Mouse (Mus musculus): ENCODE data around the gene Isy1. TPM values are rescaled to one million over a fixed set of nuclear protein-coding genes. Genes with fewer than 3 reads are reported as not detected.

The Isy1 gene
- polyA plus RNA-seq, 1 experiment from 2014 or later = 44.0 TPM

- peaks cover 9% of the 10 kb centered on the region; the same call in 1 of the 2 replicates for H3K36me3 ChIP-seq
- DNase-seq (ENCODE audit: low spot score) = no peak
- WGBS = 86% methylated on average over 10 of the region's 10 CpGs
- H3K4me1 ChIP-seq = peaks cover 39% of the 10 kb centered on the region
- no peaks in the 10 kb centered on the region for H3K9me3 ChIP-seq
- H3K27me3 ChIP-seq (ENCODE audit: insufficient read depth, poor library complexity, severe bottlenecking) = no peaks in the 10 kb centered on the region
- no peak overlapping the region for H3K4me3 ChIP-seq
- no peak overlapping the region for H3K27ac ChIP-seq
Observed at GRCm38 (mm10) chr6:87793821-87794510, 44.6 kb downstream of the Isy1 start.

GRCm38 (mm10) chr6:87791826-87792225 is 46.8 kb downstream of the Isy1 start:
- Histone ChIP-seq H3K27ac (no peak overlapping the region), H3K27me3 (ENCODE audit: insufficient read depth, poor library complexity, severe bottlenecking) (no peaks in the 10 kb centered on the region), H3K4me1 (peaks cover 34% of the 10 kb centered on the region), H3K4me3 (no peak overlapping the region), H3K36me3 (peaks cover 9% of the 10 kb centered on the region; the same call in 1 of the 2 replicates), H3K9me3 (no peaks in the 10 kb centered on the region)
- 91% methylated on average over 5 of the region's 5 CpGs for WGBS
- DNase-seq (ENCODE audit: low spot score) = no peak

DNA sequence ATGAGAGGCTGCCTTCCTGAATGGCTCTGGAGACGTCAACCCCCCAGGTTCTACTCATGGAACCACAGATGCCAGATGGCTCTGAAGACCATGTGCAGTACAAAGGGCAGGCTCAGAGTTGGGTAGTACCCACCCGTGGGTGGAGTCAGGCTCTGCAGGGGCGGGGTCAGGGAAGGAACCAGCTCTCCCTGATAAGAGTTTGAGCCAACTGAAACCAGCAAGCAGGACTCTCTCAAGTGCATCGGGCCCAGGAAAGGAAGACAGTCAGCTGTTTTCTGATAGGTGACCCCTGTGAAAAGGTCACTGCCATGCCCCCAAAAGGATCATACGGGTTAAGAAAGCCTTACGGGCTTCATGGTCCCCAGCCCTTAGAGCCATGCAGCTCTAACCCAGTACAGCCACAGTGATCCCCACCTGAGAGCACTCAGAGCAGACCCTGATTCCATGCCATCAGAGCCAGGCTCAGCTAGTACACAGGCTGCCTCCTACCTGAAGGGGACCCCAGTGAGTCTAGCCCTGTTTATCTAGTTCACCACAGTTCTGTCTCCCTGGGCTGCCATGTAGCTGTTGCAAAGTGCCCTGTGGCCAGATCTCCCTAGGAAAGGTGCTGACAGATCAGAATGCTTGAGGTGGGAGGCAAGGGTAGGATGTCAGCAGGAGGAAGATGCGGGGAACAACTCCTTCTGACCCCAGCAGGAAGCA is 47.7 kb downstream of the Isy1 start:
- DNase-seq (ENCODE audit: low spot score) = peak; percentile 91
- Histone ChIP-seq H3K36me3 (peaks cover 9% of the 10 kb centered on the region; the same call in 1 of the 2 replicates), H3K4me3 (no peak overlapping the region), H3K27me3 (ENCODE audit: insufficient read depth, poor library complexity, severe bottlenecking) (no peaks in the 10 kb centered on the region), H3K4me1 (peaks cover 34% of the 10 kb centered on the region), H3K9me3 (no peaks in the 10 kb centered on the region), H3K27ac (peak overlapping the region; percentile 33; the same call in 1 of the 2 replicates)
- 47% methylated on average over 7 of the region's 7 CpGs for whole genome bisulfite sequencing

DNA sequence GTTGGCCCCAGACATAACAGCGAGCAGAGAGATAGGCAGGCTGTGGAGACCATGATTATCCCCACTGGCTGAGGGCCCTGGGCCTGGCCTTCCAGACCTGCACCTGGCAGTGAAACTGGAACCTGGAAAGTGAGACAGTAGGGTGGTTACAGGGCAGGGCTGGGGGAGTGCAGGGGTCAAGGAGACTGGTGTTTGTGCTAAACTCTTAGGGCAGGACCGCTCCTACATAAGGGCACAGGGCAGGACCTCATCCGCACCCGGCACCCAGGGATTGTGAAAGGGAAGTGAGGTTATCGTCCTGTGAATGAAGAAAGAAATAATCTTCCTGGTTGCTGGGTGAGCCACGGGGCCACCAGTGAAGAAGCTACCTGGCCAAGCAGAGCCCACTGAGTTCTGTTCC is 48.8 kb downstream of the Isy1 start:
- no peaks in the 10 kb centered on the region for H3K9me3 ChIP-seq
- peak; percentile 70 for DNase-seq (ENCODE audit: low spot score)
- H3K27ac ChIP-seq = peak overlapping the region; percentile 49; the same call in 1 of the 2 replicates
- H3K4me3 ChIP-seq = no peak overlapping the region
- WGBS = 87% methylated on average over 6 of the region's 6 CpGs
- H3K36me3 ChIP-seq = peaks cover 9% of the 10 kb centered on the region; the same call in 1 of the 2 replicates
- peaks cover 33% of the 10 kb centered on the region for H3K4me1 ChIP-seq
- H3K27me3 ChIP-seq (ENCODE audit: insufficient read depth, poor library complexity, severe bottlenecking) = no peaks in the 10 kb centered on the region

DNA sequence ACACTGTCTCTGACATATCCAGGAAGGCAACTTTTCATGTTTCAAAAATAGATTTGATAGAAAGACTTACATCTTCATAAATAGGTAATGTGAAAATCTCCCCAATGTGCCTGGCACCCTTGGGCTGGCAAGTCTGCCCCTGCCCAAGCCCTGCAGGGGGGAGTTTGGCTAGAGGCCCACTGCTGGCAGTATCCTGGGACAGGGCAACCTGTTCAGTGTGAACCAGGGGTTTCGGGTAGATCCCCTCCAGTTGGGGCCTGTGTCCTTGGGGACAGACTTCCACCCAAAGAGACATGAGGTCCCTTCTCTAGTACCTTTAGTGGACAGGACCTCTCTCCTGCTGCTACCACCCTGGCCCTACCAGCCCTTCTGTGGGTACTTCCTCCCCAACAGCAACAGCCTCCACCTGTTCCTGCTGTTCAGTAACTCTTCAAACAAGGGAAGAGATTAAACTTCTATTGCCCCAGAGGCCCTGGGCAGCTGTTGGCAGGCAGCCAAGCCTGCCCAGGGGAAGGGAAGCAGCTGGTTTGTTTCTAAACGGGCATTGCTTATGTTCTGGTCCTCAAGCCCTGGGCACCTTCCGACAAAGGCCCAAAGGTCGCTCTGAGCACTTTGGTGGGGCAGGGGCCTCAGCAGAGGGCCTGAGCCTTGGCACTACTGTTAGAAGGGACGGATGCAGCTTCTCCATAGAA is 49.6 kb downstream of the Isy1 start:
- H3K27me3 ChIP-seq (ENCODE audit: insufficient read depth, poor library complexity, severe bottlenecking) = no peaks in the 10 kb centered on the region
- H3K4me3 ChIP-seq = no peak overlapping the region
- peaks cover 26% of the 10 kb centered on the region for H3K4me1 ChIP-seq
- DNase-seq (ENCODE audit: low spot score) = peak; percentile 72
- WGBS = 63% methylated on average over 5 of the region's 5 CpGs
- H3K36me3 ChIP-seq = peaks cover 9% of the 10 kb centered on the region; the same call in 1 of the 2 replicates
- H3K27ac ChIP-seq = no peak overlapping the region; the same call in 1 of the 2 replicates
- no peaks in the 10 kb centered on the region for H3K9me3 ChIP-seq

DNA sequence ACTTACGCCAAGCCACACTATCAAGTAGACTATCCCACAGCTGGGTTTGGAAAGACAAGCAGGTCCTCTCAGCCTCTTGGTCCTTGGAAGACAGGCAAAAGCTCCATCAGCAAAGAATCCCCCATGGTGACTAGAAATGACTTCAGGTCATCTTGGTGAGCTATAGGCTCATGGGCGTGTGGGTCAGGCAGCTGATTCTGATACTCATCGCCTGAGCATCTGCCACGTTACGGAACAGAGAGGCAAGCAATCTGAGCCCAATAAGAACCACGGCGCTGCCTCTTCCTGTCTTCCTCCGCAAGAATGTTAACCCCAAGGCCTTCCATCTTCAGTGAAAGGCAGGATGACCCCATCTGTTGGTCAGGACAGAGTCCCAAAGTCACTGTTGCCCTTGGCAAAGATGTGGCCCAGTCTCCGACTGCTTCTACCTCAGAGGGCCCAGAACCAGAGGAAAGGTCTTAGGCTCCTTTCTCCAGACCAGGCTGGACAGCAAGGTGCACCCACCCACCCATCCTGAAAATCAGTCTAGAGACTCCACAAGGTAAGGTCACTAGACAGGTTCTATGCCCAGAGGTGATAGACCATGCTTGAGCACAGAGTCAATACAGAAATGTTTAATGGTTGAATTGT is 50.2 kb downstream of the Isy1 start:
- Histone ChIP-seq H3K27ac (no peak overlapping the region), H3K4me3 (no peak overlapping the region), H3K4me1 (peaks cover 25% of the 10 kb centered on the region), H3K9me3 (no peaks in the 10 kb centered on the region), H3K27me3 (ENCODE audit: insufficient read depth, poor library complexity, severe bottlenecking) (no peaks in the 10 kb centered on the region), H3K36me3 (peaks cover 9% of the 10 kb centered on the region; the same call in 1 of the 2 replicates)
- DNase-seq (ENCODE audit: low spot score) = peak; percentile 58
- 89% methylated on average over 9 of the region's 9 CpGs for WGBS

DNA sequence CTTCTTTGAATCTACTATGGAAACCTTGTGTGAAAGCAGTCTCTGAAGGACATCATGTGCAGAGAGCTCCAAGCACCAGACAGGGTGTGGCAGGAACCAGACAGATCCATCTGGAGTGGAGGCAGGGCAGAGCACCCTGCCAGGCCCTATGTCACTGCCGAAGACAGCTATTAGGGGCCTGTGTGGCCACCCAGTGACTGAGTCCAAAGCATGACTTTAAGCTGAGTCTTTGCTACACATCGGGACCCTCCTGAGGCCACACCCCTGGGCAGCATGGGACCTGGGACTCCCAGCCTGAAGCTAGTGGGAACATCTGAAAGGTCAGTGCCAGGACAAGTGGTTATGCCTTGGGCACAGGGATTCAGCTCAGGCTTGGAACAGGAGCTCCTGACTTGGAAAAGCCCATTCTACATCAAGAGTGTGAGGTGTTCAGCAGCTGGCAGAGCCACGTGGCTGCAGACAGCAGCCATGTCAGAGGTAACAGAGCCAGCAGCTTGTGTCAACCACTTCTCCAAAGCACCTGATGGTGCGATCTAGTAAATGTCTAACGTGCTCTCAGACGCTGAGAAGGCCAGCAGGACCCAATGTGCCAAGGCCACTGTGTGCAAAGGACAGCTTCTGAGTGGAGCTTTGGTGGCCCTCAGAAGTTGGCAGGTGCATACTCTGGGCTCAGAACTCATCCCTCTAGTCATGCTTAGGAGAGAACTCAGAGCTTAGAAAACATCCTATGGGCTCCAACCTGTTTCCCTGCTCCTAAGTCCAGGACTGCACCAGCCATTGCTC is 51.3 kb downstream of the Isy1 start:
- Histone ChIP-seq H3K36me3 (peaks cover 5% of the 10 kb centered on the region; the same call in 1 of the 2 replicates), H3K4me1 (peaks cover 25% of the 10 kb centered on the region), H3K9me3 (no peaks in the 10 kb centered on the region), H3K4me3 (no peak overlapping the region), H3K27ac (no peak overlapping the region), H3K27me3 (ENCODE audit: insufficient read depth, poor library complexity, severe bottlenecking) (no peaks in the 10 kb centered on the region)
- WGBS = 73% methylated on average over 6 of the region's 6 CpGs
- DNase-seq (ENCODE audit: low spot score) = peak; percentile 73

DNA sequence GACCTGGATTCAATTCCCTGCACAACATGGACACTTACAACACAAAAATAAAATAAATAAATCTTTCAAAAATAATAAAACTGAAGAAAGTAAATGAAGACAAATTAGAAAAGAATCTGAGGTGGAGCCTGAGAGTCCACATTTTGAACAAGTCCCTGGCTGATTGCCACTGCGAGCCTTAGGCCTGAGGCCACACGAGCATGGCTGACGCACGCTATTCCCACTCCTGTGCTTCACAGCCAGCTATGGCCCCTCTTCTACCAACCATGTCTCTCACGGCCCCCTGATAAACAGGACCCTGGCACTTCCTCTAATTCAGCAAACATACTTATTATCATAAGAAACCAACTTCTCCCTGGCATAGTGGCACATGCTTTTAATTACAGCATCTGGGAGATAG is 52.0 kb downstream of the Isy1 start:
- DNase-seq (ENCODE audit: low spot score) = peak; percentile 70
- WGBS = 84% methylated on average over 5 of the region's 5 CpGs

DNA sequence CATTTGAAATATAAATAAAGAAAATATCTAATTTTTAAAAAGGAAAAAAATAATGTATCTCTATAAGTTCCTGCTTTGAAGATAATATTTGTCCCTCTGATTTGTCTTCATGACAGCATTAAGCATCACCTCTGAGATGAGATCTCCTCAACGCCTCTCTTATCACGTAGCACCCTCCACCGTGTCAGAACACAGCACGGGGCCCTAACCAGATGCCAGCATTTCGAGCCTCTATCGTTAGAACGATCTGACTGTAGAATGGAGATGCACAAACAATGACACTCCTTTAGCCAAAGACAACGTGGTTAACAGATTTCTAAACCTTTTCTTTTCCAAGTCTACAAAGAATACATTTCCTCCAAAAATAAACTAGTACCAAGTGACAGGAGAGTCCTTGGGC is 54.6 kb downstream of the Isy1 start:
- H3K27me3 ChIP-seq (ENCODE audit: insufficient read depth, poor library complexity, severe bottlenecking) = no peaks in the 10 kb centered on the region
- no peak overlapping the region for H3K27ac ChIP-seq
- peaks cover 2% of the 10 kb centered on the region for H3K4me1 ChIP-seq
- WGBS = 51% methylated on average over 8 of the region's 8 CpGs
- peak; percentile 25 for DNase-seq (ENCODE audit: low spot score)
- no peaks in the 10 kb centered on the region for H3K36me3 ChIP-seq
- H3K9me3 ChIP-seq = no peaks in the 10 kb centered on the region
- H3K4me3 ChIP-seq = no peak overlapping the region

More for the DNA sequence above, 52.0 kb downstream of the Isy1 start:
- no peaks in the 10 kb centered on the region for H3K9me3 ChIP-seq
- no peaks in the 10 kb centered on the region for H3K36me3 ChIP-seq
- H3K27me3 ChIP-seq (ENCODE audit: insufficient read depth, poor library complexity, severe bottlenecking) = no peaks in the 10 kb centered on the region
- no peak overlapping the region for H3K27ac ChIP-seq
- H3K4me3 ChIP-seq = no peak overlapping the region
- peaks cover 25% of the 10 kb centered on the region for H3K4me1 ChIP-seq

- H3K27ac ChIP-seq = no peak overlapping the region
- H3K4me3 ChIP-seq = no peak overlapping the region
- 76% methylated on average over 10 of the region's 10 CpGs for WGBS
- peaks cover 12% of the 10 kb centered on the region for H3K4me1 ChIP-seq
- H3K36me3 ChIP-seq = no peaks in the 10 kb centered on the region
- no peaks in the 10 kb centered on the region for H3K9me3 ChIP-seq
- H3K27me3 ChIP-seq (ENCODE audit: insufficient read depth, poor library complexity, severe bottlenecking) = no peaks in the 10 kb centered on the region
- peak; percentile 70 for DNase-seq (ENCODE audit: low spot score)
Observed at GRCm38 (mm10) chr6:87780546-87781301, 57.9 kb downstream of the Isy1 start.
